Mouse (Mus musculus) urinary bladder, adult 2 months (tissue): ENCODE data around the gene Zfp367. TPM values are rescaled to one million over a fixed set of nuclear protein-coding genes. Genes with fewer than 3 reads are reported as not detected.
A peak's percentile ranks its signal among the peaks of the same experiment; 100 is the strongest.

ENCODE experiments used
- DNase-seq: peaks from one replicate; pipeline ENCODE4 v3.0.0; 2022; ENCODE audit warnings: low spot score
- polyA plus RNA-seq: library from polyadenylated mRNA; depleted of rRNA; stranded (reverse); fragments of >200 nt; gene quantifications from 2 replicates; pipeline ENCODE4 v1.2.3, GENCODE M21; 2012; rRNA removed

Gene Zfp367
- polyA plus RNA-seq: 30.0 and 38.1 TPM in 2 replicates

DNA sequence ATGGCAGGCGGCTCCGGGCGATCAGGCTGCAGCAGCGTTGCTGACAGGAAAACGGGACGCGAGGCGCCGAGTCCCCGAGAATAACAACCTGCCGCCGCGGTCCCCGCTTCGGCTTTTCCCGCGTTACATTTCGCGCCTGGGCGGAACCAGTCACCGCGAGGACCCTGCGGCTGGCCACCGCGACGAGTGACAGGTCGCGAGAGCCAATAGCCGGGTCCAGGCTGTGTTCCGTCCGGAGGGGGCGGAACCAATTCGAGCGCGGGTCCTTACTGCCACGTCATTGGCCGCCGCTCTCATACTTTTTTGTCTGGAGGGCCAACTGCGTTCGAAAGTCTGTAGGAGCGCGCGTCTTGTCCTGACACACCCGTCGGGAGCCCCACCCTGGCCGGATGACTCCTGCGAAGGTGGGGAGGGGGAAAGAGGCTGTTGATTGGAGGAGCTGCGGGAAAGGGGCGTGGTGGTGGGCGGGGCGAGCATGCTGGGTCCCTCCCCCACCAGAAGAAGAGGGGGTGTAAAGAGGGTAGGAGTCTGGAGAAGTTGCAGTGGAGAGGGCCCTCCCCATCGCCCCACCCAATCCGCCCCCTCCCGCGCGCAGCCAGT, at the start of gene Zfp367:
Gene Zfp367 (minus strand): TSS at position 120 of the 600 bp plus-strand sequence.
- DNase-seq: peak; percentile 94

DNA sequence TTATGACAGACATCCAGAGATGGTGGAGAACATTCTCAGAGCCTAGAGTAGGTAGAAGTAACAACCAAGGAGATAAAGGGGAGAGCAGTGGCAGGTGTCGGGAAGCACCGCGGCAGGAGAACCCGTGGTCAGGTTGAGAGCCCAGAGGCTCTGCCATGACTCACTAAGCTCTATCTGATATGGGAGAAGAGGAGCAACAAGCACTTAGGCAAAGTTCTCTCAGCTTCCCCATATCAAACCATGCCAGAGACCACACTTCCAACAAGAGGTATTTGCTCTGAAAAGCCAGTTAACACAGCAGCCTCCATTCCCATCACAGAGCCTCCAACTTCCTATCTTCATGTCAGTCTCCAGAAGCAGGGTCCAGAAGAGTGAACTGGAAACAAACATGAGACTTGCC, 47.9 kb upstream of the Zfp367 start:
- no peak for DNase-seq

DNA sequence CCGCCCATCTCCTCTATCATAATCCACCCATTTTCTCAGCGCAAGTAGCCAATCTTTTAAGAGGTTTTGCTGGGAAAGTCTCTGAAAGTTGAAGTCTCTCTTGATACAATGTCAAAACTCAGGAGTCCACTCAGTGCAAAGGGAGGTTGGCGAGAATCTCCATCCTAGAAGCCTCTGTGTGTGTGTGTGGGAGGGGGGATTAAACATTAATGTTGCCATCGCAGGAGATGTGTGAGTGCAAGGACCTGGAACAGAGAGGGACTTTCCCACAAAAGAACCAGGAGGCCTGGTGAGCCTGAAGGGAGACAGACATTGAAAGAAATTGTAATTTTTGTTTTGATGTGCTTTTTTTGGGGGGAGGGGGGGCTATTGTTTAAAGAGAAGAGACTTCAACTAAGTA, 45.3 kb upstream of the Zfp367 start:
- no peak for DNase-seq

DNA sequence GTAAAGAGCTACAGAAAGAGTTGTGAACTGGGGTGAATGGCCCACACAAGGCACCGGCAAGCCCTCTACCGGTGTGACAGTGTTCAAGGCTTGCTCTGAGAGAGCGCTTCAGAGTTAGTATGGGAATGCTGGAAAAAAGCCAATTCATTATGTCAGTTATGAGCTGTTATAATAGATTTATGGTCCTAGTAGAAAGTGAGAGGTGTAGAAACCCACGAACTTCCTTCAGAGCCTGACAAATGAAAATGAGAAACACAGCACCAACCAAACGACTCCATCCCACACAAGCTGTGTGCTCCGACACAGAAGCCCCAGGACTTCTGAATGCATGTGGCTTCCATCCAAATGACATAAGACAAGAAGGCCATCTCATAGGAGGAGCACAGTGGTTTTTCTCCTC, 44.9 kb upstream of the Zfp367 start:
- DNase-seq: no peak

DNA sequence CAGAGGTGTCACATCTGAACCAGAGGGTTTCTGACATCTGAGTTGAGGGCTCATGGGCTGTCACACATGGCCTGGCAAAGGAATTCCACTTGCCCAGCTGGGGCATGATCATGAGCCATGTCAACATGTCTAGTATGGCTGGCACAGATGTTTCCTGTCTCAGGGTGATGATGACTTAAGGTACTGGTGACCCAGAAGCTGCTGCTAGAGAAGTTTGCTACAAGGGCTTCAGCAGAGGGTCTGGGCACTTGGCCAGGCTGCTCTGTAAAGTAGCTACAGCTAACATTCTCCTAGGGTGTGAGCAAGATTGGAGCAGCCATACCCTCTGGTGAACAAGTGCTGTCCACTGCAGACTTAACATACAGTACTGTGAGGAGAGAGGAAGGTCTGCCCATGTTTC, 34.1 kb upstream of the Zfp367 start:
- DNase-seq: no peak

DNA sequence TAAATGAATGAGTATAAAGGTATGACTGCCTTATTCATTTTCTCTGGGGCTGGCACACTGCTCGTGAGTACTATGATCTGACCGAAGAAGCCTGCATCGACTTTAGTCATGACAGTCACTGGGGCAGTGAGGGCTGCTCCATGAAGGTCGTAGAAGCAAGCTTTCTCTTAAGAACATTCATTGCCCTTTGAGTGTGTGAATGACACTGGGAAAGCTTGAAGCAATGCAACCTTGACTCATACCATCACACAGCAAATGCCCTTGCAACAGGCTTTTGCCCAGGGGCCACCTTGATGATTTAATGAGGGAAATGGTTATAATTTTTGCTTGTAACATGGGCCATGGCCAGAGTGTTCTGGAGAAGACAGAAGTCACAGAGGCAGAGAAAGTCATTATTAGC, 33.5 kb upstream of the Zfp367 start:
- no peak for DNase-seq

DNA sequence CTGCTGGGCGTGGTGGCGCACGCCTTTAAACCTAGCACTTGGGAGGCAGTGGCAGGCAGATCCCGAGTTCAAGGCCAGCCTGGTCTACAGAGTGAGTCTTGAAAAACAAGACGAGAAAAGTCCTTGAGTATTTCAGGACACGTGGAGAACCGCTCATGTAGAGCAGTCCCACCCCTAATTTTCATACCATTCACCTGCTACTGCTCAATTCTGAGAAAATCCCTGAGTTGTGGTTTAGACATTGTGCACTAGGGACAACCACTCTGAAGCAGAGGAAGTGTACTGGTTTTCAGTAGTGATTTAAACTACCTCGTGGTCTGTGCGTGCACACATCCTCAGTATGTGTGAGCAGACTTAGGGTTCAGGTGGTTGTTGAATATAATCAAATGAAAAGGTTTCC, 32.6 kb upstream of the Zfp367 start:
- no peak for DNase-seq

DNA sequence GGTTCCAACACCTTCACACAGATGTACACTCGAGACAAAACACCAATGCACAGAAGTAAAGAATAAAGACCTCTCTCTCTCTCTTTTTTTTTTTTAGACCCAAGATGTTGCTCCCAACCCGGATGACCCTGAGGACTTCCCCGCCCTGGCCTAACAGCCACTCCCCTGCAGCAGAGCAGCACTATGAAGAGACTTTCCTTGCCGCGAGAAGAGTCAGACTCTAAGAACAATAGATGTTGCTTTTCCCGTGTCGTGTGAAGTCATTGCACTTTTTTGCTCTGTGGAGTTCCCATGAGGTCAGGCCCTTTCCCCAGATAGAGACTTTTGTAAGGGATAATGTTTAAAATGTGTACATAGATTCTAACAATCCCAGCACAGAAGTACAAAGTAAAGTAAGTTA, 32.2 kb upstream of the Zfp367 start:
- DNase-seq: no peak

DNA sequence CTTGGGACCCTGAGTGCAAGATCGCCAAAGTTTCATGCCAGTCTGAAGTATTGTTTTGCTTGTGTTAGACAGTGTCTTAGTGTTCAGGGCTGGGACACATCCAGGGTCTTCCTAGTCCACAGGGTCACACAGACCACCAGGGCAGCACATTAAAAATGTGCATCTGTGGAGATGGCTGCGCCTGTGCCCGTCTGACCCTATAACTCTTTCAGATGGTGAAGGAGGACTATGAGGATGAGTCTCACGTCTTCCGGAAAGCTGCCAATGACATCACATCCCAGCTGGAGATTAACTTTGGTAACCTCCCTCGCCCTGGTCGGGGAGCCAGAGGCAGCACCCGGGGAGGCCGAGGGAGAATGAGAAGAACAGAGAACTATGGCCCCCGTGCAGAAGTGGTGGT, 31.4 kb upstream of the Zfp367 start:
- DNase-seq: no peak

DNA sequence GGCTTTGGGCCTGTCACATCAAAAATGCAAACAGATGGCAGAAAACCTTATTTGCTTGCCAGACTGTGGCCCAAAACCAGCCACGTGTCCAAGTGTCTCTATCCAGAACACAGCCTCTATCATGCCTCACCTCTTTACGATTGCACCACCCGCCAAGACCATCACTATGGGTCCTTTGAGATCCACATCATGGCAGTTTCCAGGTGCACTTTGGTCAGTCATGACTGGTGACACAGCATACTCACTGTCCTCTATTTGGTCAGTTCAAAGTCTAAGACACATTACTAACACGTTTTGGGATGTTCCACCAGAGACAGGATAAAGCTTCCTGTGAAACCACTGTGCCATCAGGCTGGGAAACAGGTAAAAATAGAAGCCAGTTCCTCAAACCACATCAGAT, 30.6 kb upstream of the Zfp367 start:
- DNase-seq: no peak

DNA sequence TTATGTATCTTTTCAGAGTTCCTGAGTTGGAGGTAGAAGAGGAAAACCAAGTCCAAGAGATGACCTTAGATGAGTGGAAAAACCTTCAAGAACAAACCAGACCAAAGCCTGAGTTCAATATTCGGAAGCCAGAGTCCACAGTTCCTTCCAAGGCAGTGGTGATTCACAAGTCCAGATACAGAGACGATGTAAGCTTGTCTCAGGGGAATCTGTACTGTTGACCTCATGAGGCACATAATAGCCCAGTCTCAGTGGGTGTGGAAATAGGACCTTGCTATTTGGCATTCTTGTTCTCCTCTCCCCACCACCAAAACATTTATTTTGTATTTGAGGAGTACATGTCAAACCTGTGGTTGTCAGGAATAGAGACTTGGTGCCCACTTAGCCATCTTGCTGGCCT, 29.1 kb upstream of the Zfp367 start:
- DNase-seq: no peak

DNA sequence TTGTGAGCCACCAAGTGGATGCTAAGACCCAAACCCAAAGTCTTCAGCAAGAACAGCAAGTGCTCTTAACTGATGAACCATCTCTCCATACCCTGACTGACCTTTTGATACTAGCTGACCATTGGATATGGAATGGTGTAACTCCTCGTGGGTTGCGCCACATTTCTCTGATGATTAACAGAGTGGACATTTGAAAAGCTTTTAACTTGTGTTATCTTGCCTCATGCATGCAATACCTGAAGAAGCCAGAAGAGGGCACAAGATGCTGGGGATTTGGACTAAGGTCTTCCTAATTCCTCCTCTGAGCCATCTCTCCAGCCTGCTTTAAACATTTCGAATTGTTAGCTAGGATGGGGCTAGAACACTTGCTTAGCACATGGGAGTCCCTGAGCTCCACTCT, 27.9 kb upstream of the Zfp367 start:
- DNase-seq: no peak

DNA sequence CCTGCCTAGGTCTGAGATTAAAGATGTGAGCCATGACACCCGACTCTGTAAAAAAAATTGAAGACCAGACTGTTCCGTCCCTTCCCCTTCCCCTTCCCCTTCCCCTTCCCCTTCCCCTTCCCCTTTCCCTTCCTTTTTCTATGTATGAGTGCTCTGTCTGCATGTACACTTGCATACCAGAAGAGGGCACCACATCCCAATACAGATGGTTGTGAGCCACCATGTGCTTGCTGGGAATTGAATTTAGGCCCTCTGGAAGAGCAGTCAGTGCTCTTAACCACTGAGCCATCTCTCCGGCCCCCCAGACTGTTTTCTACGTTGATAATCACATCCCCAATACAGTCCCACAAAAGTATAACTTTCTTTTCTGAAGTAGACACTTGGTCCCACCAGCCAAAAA, 27.3 kb upstream of the Zfp367 start:
- no peak for DNase-seq

DNA sequence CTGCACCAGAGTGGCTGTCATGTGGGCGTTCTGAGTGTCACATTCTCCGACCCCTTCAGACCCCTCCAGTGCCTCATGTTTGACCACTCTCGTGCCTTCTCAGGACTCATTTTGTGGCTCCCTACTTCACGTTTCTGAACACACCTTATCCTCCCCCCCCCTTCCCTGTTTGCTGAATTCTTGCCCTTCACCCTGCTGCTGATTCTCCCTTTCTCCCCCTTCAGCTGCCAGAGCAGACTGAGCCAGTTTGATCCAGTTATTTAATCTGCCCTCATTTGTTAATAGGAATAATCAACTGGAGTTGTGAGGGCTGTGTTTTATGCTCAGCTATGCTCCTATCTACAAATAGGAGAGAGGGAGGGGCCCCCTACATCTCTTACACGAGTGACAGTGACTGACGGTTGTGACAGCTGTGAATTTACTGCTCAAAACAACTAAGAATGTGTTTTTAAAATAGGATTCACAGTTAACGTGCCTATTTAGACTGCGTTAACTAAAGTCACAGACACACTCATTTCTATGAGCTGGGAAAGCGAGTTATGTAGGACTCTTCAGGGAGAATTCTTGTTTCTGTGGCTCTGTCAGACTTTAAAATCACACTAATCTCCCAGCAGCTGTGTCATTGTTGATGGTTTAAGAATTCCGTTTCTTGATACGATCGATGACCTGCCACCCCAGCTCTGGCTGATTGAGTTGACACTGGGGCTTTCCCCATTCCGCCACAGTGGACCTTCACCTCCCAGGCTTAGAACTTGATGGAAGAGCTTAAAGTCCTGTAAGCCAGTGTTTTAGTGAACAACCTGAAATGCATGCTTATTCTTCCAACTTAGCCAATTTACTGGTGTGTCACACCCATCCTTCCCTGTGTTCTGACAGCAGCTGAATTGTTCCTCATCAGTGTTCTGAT, 26.0 kb upstream of the Zfp367 start:
- no peak for DNase-seq

DNA sequence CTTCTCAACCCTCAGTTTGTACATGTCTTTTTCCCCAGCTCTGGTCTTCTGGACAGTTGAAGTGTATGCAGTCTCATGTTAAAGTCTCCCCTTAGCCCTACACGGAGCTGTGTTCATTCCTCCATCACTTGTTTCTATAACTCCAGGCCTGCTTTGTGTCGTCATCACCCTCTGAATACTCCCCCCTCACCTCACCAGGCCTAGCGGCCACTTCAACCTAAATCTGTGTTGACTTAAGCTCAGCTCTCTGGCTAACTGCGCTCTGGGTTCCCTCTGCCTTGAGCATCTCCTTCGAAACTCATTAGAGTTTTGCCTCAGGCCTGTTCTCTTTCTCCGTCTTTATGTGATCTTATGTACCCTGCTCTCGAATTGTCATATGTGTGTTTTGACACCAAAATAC, 25.0 kb upstream of the Zfp367 start:
- DNase-seq: no peak

DNA sequence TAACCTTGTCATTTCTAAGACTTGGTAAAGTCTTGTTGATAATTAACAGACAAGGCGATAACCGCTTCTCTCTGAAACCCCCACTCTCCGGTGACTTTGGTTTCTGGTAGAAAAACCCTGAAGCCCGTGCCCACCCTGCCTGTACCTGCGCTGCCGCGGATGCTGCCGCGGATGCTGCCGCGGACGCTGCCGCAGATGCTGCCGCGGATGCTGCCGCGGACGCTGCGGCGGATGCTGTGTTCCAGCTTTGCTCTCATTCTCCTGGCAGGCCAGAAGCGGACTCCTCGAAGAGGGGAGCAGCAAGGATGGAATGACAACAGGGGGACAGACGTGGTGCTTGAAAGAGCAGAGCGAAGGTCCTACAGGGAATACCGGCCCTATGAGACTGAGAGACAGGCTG, 16.7 kb upstream of the Zfp367 start:
- no peak for DNase-seq

DNA sequence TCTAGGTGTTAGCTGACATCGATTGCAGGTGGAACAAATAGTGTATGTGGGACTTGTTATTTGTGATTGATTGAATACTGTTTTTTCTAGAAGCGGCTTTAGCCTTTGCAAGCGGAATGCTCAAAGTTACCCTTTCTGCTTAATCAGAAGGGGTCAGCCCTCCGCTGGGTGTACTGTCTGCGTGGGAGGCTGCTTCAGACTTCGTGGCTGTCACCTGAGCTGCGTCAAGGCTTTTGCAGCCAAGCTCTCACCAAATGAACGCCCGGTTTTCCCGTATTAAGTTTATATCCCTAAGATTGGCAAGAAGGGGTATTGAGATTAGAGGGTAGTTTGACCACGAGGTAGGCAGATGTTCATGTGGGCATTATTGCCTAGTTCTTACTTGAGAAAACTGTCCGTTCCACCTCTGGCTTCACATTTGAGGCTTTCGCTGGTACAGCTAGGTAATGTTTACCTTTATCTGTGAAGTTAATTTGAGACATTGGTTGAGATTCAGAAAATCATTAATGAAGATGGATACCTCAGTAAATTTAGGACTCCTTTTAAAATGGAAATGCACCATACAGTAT, 10.2 kb upstream of the Zfp367 start:
- DNase-seq: no peak

DNA sequence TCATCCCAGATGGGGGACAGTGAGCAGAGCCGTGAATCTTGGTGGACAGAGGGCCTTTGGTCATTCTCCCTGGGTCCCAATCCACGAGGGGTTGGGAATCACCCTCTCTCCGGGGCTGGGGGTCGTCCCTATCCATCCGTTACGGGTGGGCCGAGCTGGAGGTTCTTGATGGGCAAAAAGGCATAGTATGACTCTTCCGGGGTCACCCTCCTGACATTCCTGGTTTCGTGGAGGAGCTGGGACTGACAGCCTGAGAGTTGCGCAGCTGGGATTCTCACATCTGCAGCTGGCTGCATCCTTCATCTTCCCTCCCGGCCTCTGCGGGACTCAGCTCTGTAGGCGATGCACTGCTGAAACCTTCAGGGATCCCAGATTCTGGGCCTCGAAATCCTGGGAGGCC, 9.6 kb upstream of the Zfp367 start:
- no peak for DNase-seq

DNA sequence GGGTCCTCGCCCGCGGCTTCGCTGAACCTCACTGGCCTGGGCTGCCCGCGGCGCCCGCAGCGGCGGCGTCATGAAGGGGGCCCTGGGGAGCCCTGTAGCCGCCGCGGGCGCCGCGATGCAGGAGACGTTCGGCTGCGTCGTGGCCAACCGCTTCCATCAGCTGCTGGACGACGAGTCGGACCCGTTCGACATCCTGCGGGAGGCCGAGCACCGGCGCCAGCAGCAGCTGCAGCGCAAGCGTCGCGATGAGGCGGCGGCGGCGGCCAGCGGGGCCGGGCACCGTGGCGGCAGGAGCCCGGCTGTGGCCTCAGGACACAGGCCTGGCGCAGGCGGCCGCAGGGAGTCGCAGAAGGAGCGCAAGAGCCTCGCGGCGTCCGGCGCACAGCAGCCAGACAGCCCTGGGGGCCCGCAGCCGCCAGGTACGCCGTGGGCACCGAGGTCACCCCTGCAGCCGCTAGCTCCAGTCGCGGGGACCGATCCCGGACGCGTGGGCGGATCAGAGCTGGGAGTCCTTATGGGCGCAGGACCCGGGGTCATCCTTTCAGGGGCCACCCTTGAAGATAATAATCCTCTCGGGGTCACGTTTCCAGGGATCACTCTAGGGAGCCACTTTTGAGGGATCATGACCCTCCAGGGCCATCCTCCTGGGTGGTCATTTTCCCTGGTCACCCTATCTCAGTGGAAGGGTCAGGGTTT, 9.1 kb upstream of the Zfp367 start:
- DNase-seq: no peak

DNA sequence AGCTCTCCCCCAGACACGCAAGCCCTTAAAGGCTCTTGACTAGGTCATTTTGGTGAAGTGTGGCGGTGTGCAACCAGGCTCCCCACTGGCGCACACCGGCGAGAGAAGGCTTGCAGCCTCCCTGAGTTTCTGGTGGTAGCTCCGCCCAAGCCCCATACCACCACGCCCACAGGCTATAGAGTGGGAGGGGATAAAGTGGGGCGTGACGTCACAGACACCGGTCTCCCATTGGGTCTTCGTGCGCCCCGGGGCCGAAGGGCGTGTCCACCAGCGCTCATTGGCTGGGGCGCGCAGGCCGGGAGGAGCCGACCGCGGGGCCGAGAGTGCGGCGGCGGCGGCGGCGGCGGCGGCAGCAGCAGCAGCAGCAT, 8.5 kb upstream of the Zfp367 start, which contains the start of gene Habp4:
Gene Habp4 (plus strand): TSS at position 277 of the 368 bp plus-strand sequence.
- DNase-seq: peak; percentile 88

DNA sequence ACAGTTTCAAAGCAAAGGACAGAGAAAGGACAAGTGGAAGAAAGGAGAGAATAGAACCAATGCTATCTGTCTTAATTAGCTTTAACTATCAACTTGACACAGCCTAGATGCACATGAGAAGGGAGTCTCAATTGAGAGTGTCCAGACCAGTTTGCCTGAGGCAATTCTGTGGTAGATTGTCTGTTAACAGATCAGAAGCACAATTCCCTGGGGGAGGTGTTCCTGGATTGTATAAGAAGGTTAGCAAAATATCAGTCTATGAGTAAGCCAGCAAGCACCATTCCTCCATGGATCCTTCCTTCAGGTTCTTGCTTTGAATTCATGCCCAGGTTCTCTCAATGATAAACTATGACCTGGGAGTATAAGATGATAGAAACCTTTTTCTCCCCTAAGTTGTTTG, 4.0 kb upstream of the Zfp367 start:
- no peak for DNase-seq

DNA sequence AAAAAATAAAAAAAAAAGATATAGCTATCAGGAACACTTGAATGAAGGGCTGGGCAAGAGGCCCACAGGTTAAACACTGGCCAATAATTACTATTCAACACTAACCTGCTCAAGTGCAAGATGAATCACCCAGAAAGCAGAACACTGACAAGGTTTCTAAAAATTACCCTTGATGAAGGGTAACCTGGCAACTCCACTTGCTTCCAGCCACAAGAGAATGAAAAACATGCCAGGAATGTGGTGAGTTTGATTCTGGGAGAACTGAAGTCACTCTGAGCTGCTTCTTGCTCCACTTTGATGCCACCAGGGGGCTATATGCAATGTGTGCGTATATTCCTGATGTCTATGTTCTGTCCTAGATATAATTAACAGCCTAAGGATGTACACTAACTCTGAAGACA, 2.2 kb upstream of the Zfp367 start:
- no peak for DNase-seq

DNA sequence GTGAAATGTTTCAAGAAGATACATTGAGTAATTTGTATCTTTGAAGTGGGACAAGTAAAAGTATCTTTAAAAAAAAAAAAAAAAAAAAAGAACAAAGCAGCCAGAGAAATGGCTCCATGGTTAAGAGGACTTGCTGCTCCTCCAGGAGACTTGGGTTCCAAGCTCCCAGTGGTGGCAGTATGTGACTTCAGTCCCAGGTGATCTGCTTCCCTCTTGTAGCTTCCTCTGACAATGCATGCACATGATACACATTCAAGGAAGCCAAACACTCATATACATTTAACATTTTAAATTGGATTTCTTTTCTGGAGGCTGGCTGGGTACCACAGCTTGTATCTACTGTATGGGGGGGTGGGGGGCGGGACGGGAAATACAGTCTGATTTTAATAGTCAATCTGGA, 1.6 kb upstream of the Zfp367 start:
- no peak for DNase-seq
